Mouse (Mus musculus) thymus, adult 2 months (tissue): Measurements from ENCODE around the gene 4921536K21Rik. TPM values are rescaled to one million over a fixed set of nuclear protein-coding genes. Genes with fewer than 3 reads are reported as not detected.

ENCODE experiments used
- DNase-seq: peaks from one replicate; pipeline ENCODE4 v3.0.0; 2021
- H3K27ac ChIP-seq: fragments of 200-500 bp; 2 replicates; pipeline ENCODE4 v1.5.1; 2012; ENCODE audit warnings: low read length, control low read depth; ENCODE audit not compliant: control insufficient read depth, insufficient read depth
- H3K27me3 ChIP-seq: fragments of 200-500 bp; 2 replicates; pipeline ENCODE4 v1.6.1; 2012; ENCODE audit warnings: mild to moderate bottlenecking, low read length, moderate library complexity, mixed read lengths; ENCODE audit not compliant: control insufficient read depth, insufficient read depth
- H3K36me3 ChIP-seq: fragments of 200-500 bp; 2 replicates; pipeline ENCODE4 v1.6.1; 2012; ENCODE audit warnings: mild to moderate bottlenecking, low read length, moderate library complexity; ENCODE audit not compliant: control insufficient read depth, insufficient read depth
- H3K4me1 ChIP-seq: fragments of 200-500 bp; replicated peaks from 2 replicates; pipeline ENCODE4 v1.6.1; 2012; ENCODE audit warnings: low read length; ENCODE audit not compliant: control insufficient read depth, insufficient read depth
- H3K4me3 ChIP-seq: fragments of 200-500 bp; 2 replicates; pipeline ENCODE4 v1.5.1; 2012; ENCODE audit warnings: mild to moderate bottlenecking, low read length, control low read depth, moderate library complexity; ENCODE audit not compliant: control insufficient read depth, insufficient read depth
- CTCF ChIP-seq: fragments of 200-500 bp; IDR thresholded peaks from 2 replicates; pipeline ENCODE4 v1.5.1; 2012; ENCODE audit warnings: mild to moderate bottlenecking, control low read depth, low read length, moderate library complexity, borderline replicate concordance; ENCODE audit not compliant: control insufficient read depth, poor library complexity, insufficient read depth; ENCODE audit errors: extremely low read depth
- POLR2A ChIP-seq: fragments of 200-500 bp; IDR thresholded peaks from 2 replicates; pipeline ENCODE4 v1.6.1; 2012; ENCODE audit warnings: mild to moderate bottlenecking, low read length, control low read depth, moderate library complexity; ENCODE audit not compliant: control insufficient read depth, poor library complexity, insufficient read depth; ENCODE audit errors: extremely low read depth
- WGBS: fragments of 180-500 bp; shearing (Covaris S2); methylation state at CpG from one replicate; pipeline ENCODE4 v1.1.7; 2018; 5-methylcytosine and 5-hydroxymethylcytosine counted together
- polyA plus RNA-seq: library from polyadenylated mRNA; depleted of rRNA; stranded (reverse); fragments of >200 nt; gene quantifications from 2 replicates; pipeline ENCODE4 v1.2.3, GENCODE M21; 2012; rRNA removed

The 4921536K21Rik gene
- polyA plus RNA-seq, 1 experiment, result 0.07 TPM

DNA sequence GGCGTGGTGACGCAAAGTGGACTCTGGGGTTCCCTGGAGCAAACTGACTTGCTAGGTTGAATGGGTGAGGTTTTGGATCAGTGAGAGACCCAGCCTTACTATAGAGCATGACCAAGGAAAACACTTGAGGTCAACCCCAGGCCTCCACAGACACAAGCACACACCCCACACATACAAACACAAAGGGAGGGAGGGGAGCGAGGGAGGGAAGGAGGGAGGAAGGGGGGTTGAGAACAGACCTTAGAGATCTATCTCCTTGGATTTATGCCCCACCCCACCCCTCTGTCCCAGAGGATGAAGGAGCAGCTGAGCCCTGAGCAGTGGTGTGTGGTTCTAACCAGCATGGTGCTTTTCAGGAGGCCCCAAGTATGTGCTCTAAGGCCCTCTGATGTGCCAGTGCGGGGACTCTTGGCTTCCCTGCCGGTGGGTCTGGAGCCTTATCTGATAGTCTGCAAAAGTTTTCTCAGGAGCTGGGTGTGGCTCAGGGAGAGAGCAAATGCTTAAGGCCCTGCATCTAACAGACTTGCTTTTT is 44.1 kb downstream of the 4921536K21Rik start:
- WGBS, result 84% methylated on average over 5 of the region's 5 CpGs
- DNase-seq, result no peak
- Histone ChIP-seq H3K4me3 (no peak overlapping the region), H3K36me3 (no peaks in the 10 kb centered on the region), H3K27ac (no peak overlapping the region), H3K4me1 (no peaks in the 10 kb centered on the region), H3K27me3 (no peaks in the 10 kb centered on the region)
- TF ChIP-seq POLR2A (no peak), CTCF (no peak)

DNA sequence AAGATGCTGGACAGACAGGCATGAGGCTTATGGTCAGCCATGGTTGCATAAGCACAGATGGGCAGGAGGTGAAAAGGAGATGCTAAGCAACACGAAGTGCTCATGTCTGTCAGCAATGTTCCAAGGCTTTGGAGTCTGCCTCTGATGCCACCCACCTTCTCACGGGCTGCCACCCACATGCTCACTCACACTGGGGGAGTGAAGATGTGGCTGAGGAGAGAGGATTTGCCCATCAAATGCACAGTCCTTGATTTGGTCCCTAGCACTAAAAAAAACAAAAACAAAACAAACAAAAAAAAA is 44.6 kb downstream of the 4921536K21Rik start:
- no peak overlapping the region for H3K4me3 ChIP-seq
- no peak for TF ChIP-seq POLR2A
- TF ChIP-seq CTCF, result no peak
- DNase-seq, result no peak
- no peak overlapping the region for H3K27ac ChIP-seq
- 93% methylated on average over 2 of the region's 2 CpGs for WGBS
- H3K27me3 ChIP-seq, result no peaks in the 10 kb centered on the region
- H3K36me3 ChIP-seq, result no peaks in the 10 kb centered on the region
- no peaks in the 10 kb centered on the region for H3K4me1 ChIP-seq

DNA sequence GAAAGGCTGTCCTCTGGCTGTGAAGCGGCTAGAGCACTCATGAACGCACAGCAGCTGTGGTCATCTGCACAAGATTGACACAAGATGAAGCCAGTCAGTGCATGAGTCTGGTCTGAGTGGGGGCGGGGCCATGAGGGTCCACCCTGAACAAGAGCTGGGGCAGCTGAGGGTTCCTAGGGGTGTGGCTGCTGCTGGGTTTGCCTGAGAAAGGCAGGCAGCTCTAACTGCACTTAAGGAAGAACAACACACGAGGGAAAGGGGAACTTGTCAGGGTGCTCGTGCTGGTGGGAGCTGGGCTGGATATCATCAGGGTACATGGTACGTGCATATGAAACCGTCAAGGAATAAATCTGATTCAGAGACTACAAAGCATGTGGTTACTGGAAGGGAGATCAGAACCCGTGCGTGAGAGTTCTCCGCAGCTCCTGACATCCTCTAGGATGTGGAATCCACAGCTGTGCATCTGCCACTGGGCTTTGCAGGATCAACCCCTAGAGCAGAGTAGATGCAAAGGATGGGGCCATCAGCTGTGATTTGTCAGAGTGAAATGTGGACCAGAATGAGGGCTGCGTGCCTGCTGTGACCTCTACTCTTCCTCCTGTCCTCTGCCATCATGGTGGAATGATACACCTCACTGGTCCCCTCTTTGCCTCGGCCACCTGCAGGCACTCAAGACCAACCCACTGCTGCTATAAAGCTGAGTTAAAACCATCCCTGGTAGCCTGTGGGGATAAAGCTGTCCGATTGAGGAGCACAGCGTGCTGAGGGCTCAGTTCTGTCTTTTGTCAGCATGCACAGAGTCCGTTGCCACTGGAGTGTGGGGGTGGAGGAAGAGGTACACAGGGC is 45.2 kb downstream of the 4921536K21Rik start:
- Histone ChIP-seq H3K27me3 (no peaks in the 10 kb centered on the region), H3K36me3 (no peaks in the 10 kb centered on the region), H3K4me3 (no peak overlapping the region), H3K27ac (no peak overlapping the region), H3K4me1 (no peaks in the 10 kb centered on the region)
- WGBS, result 79% methylated on average over 15 of the region's 15 CpGs
- TF ChIP-seq POLR2A (no peak), CTCF (no peak)
- DNase-seq, result no peak

DNA sequence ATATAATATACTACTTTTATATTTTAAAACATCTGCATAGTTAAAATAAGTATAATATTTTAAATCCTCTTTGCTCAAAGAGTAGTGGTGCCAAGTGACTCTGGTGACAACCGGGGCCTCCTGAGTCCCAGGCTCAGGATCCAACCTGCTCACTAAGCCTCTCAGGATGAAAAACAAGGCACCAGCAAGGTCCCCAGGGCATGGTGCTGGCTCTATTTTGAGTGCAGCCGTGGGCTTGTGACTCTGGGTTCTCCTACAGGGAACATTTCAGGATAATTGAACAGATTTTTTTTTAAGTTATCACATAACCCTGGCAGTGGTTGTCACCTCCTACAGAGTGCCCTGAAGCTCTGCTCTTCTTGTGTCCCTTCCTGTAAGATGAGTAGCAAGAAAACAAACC is 48.5 kb downstream of the 4921536K21Rik start:
- H3K27me3 ChIP-seq, result no peaks in the 10 kb centered on the region
- H3K4me1 ChIP-seq, result no peaks in the 10 kb centered on the region
- no peak for TF ChIP-seq CTCF
- no peak for TF ChIP-seq POLR2A
- whole genome bisulfite sequencing, result 85% methylated on average over 2 of the region's 2 CpGs
- no peak overlapping the region for H3K27ac ChIP-seq
- H3K36me3 ChIP-seq, result no peaks in the 10 kb centered on the region
- DNase-seq, result no peak
- H3K4me3 ChIP-seq, result no peak overlapping the region

DNA sequence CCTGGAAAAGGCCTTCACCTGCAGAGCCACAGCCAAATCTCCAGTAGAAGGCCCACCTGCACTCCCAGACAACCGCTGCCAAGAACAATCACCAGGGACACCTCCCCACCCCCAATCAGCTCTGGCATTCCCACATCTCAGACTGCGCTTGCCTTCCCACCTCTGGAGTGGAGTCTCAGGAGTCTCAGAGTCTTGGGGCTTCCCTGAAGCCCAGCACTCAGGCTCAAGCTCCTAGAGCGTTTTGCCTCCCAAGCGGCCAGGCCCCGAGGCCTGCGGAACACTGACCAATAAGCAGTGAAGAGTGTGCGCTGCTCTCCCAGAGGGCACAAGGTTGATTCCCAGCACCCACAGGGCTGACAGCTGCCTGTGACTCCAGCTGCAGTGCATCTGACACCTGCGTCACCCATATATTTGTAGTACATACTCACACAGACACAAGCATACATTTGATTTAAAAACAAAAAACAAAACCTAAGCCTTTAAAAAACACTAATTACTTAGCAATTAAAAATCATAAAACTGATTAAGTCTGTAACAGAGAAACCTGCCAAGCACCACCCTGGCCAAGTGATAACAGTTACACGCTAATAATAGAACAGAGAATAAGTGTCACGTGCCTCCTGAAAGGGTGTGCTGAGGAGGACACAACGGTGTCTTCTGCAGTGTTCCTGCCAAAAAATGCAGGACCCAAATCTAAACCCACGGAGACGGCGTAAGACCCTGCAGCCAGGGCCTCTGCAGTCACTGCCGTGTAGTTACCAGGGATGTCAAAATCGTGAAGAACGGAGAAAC is 50.8 kb downstream of the 4921536K21Rik start:
- Histone ChIP-seq H3K4me3 (no peak overlapping the region), H3K36me3 (no peaks in the 10 kb centered on the region), H3K27ac (no peak overlapping the region), H3K27me3 (no peaks in the 10 kb centered on the region), H3K4me1 (no peaks in the 10 kb centered on the region)
- no peak for DNase-seq
- 96% methylated on average over 17 of the region's 17 CpGs for WGBS
- TF ChIP-seq POLR2A (no peak), CTCF (no peak)

Other genes starting within 250 kb of the 4921536K21Rik start
- 21.8 and 22.6 TPM in 2 replicates for gene Morc2a, start 245.9 kb downstream of the 4921536K21Rik start, polyA plus RNA-seq
- 0.27 and 1.1 TPM in 2 replicates for gene Osbp2, start 31.2 kb downstream of the 4921536K21Rik start, polyA plus RNA-seq
- 1.1 and 2.4 TPM in 2 replicates for gene Dusp18, start 142 bp upstream of the 4921536K21Rik start, polyA plus RNA-seq
- 3.6 and 3.9 TPM in 2 replicates for gene Slc35e4, start 19.6 kb upstream of the 4921536K21Rik start, polyA plus RNA-seq
- 49.4 and 60.3 TPM in 2 replicates for gene Tcn2, start 37.1 kb upstream of the 4921536K21Rik start, polyA plus RNA-seq
- 53.1 and 55.6 TPM in 2 replicates for gene Pes1, start 68.9 kb upstream of the 4921536K21Rik start, polyA plus RNA-seq
- not detected in 2 replicates for gene 4930556J24Rik, start 81.7 kb upstream of the 4921536K21Rik start, polyA plus RNA-seq
- 1.7 and 2.1 TPM in 2 replicates for gene Gal3st1, start 88.5 kb upstream of the 4921536K21Rik start, polyA plus RNA-seq
- gene Sec14l4, start 136.4 kb upstream of the 4921536K21Rik start, polyA plus RNA-seq, result 0.44 and 0.85 TPM in 2 replicates
- gene Sec14l3, start 169.7 kb upstream of the 4921536K21Rik start, polyA plus RNA-seq, result 0.49 and 0.52 TPM in 2 replicates
- gene Mtfp1, start 200.3 kb upstream of the 4921536K21Rik start, polyA plus RNA-seq, result 7.0 and 11.6 TPM in 2 replicates
- gene Sec14l2, start 228.3 kb upstream of the 4921536K21Rik start, polyA plus RNA-seq, result 0.42 and 1.1 TPM in 2 replicates
- gene Rnf215, start 240.1 kb upstream of the 4921536K21Rik start, polyA plus RNA-seq, result 27.0 and 29.4 TPM in 2 replicates